Mouse (Mus musculus): ENCODE measurements around the gene Nrn1.

- TF ChIP-seq CTCF (IDR thresholded peaks at IDR 0.05; ENCODE audit: borderline replicate concordance, control insufficient read depth, extremely low read depth, insufficient read depth, low read length, poor library complexity) (no peak), POLR2A (IDR thresholded peaks at IDR 0.05; ENCODE audit: control insufficient read depth, extremely low read depth, insufficient read depth, low read length, poor library complexity) (no peak)
Observed at GRCm38 (mm10) chr13:36717376-36717775, 17.6 kb downstream of the Nrn1 start.

All from thymus, adult 2 months (tissue).